Mouse (Mus musculus) lung, postnatal 36 days (tissue): ENCODE results near the gene Gpatch4.

Source experiments
- DNase-seq: peaks from one replicate; pipeline ENCODE4 v3.0.0; 2022; ENCODE audit warnings: mixed read lengths

The Gpatch4 gene

DNA sequence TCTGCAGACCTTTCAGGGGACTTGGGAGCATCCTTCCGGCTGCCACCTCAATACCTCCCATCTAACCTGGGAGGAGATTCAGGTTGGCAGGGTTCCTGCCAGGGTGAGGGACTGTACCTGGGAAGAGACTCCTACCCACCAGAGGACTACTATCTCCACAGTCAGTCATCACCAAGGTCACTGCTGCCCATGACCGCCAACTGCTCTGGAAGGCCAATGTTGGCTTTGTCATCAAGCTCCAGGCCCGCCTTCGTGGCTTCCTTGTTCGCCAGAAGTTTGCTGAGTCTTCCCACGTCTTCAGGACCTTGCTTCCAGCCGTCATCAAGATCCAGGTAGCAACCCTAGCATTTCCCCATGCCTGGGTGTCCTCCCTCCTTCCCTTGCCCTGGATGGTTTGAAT, 58.8 kb downstream of the Gpatch4 start:
- no peak for DNase-seq

DNA sequence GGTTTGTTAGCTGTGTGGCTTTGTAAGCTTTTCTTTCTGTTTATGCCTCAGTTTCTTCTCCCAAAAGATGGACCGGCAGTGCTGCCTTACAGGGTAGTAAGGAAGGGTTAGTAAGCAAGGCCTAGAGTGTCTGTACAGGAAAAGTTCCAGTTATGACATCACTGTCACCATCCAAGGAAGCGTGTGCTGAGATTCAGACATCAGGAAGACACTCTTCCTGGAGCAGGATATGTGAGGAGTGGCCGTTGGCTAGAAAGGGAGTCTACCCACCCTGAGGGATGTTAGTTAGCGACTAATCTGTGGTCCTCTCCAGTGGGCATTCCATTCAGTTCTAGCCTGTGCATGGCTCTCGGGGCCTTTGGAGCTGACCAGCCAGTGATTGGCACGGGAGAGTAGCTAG, 59.3 kb downstream of the Gpatch4 start:
- peak; percentile 13 for DNase-seq

DNA sequence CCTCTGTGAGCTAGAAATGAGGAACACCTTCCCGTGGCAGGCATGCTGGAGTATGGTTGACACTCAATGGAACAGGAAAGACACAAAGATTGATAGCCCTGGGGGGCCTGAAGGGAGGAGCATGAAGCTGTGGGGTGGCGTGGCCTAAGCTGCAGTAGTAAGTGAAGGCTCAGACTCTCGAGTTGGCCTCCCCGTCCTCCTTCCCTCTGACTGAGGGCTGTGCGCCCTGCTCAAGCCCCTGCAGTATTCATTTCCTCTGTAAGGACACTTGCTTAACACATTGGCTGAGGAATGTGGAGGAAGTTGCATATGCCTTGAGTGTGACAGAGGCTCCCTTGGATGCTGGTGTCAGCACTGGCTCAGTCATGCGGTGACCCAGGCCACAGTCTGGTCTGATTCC, 59.7 kb downstream of the Gpatch4 start:
- DNase-seq: peak; percentile 12
